Mouse (Mus musculus) cerebellum, postnatal 14 days (tissue): ENCODE measurements at regions not wholly inside any gene's neighbourhood (a gene's known extent, or its start where the extent isn't known, plus 50 kb on each side); places are given as distances from the start of the nearest gene placed in this dataset.
A peak's percentile ranks its signal among the peaks of the same experiment; 100 is the strongest.

Experiments used
- DNase-seq, 2 experiments: peaks; one replicate each; pipeline ENCODE4 v3.0.0; 2021; ENCODE audit warnings: mixed read lengths in 2 of 2

GRCm38 (mm10) chr9:33238190-33238589 lies 602.2 kb downstream of the Ets1 start:
- DNase-seq = no peak

GRCm38 (mm10) chr9:33238846-33239245 lies 602.8 kb downstream of the Ets1 start:
- no peak for DNase-seq

- DNase-seq = no peak
These were observed 604.5 kb downstream of the Ets1 start for GRCm38 (mm10) chr9:33240506-33240905.

- DNase-seq = no peak
These were observed 605.1 kb downstream of the Ets1 start for GRCm38 (mm10) chr9:33240914-33241635.

- peak; percentile 78 to 79 for DNase-seq
These were observed 610.9 kb downstream of the Ets1 start for GRCm38 (mm10) chr9:33246932-33247331.

GRCm38 (mm10) chr9:33258241-33258640 lies 622.2 kb downstream of the Ets1 start:
- no peak for DNase-seq

- DNase-seq = peak; percentile 86 to 87
These were observed 624.1 kb downstream of the Ets1 start for GRCm38 (mm10) chr9:33260171-33260570.

- peak; percentile 68 to 83 for DNase-seq
These were observed 653.4 kb downstream of the Ets1 start for GRCm38 (mm10) chr9:33289381-33289780.

GRCm38 (mm10) chr9:33292116-33292515 lies 656.1 kb downstream of the Ets1 start:
- DNase-seq = no peak

- DNase-seq = no peak
These were observed 659.9 kb downstream of the Ets1 start for GRCm38 (mm10) chr9:33295925-33296324.

- no peak for DNase-seq
These were observed 683.6 kb downstream of the Ets1 start for GRCm38 (mm10) chr9:33319525-33320025.

- DNase-seq = no peak
These were observed 691.7 kb downstream of the Ets1 start for GRCm38 (mm10) chr9:33327722-33328121.

GRCm38 (mm10) chr9:33350258-33350657 lies 714.2 kb downstream of the Ets1 start:
- DNase-seq = no peak

GRCm38 (mm10) chr9:33356621-33357020 lies 720.6 kb downstream of the Ets1 start:
- DNase-seq = no peak

- DNase-seq = no peak
These were observed 724.9 kb downstream of the Ets1 start for GRCm38 (mm10) chr9:33360966-33361365.

GRCm38 (mm10) chr9:33389170-33389569 lies 753.1 kb downstream of the Ets1 start:
- no peak for DNase-seq

- no peak for DNase-seq
These were observed 768.7 kb downstream of the Ets1 start for GRCm38 (mm10) chr9:33404691-33405090.

- DNase-seq = no peak
These were observed 771.5 kb downstream of the Ets1 start for GRCm38 (mm10) chr9:33407517-33407916.

GRCm38 (mm10) chr9:33423781-33424180 lies 787.8 kb downstream of the Ets1 start:
- no peak for DNase-seq

- DNase-seq = no peak
These were observed 800.4 kb downstream of the Ets1 start for GRCm38 (mm10) chr9:33436459-33436858.

- DNase-seq = no peak
These were observed 806.2 kb downstream of the Ets1 start for GRCm38 (mm10) chr9:33442266-33442665.

GRCm38 (mm10) chr9:33445902-33446301 lies 809.9 kb downstream of the Ets1 start:
- no peak for DNase-seq

GRCm38 (mm10) chr9:33475106-33475505 lies 839.1 kb downstream of the Ets1 start:
- DNase-seq = no peak

GRCm38 (mm10) chr9:33482845-33483540 lies 847.0 kb downstream of the Ets1 start:
- no peak for DNase-seq
